Mouse (Mus musculus): ENCODE results near the gene Pus3. TPM values are rescaled to one million over a fixed set of nuclear protein-coding genes. Genes with fewer than 3 reads are reported as not detected.

Gene Pus3
- polyA plus RNA-seq, 1 experiment from 2014 or later, result 21.2 TPM

- Histone ChIP-seq H3K4me1 (peaks cover 19% of the 10 kb centered on the region), H3K4me3 (peak overlapping the region; percentile 74), H3K27me3 (ENCODE audit: low read depth, poor library complexity, severe bottlenecking) (peaks cover 11% of the 10 kb centered on the region; the same call in 1 of the 2 replicates), H3K27ac (peak overlapping the region; percentile 89), H3K36me3 (peaks cover 33% of the 10 kb centered on the region), H3K9me3 (replicated peaks) (no peaks in the 10 kb centered on the region)
- DNase-seq (ENCODE audit: low spot score), result peak; percentile 91
- 2% methylated on average over 31 of the region's 31 CpGs for WGBS
These were observed 855 bp downstream of the Pus3 start for GRCm38 (mm10) chr9:35559009-35559890.

DNA sequence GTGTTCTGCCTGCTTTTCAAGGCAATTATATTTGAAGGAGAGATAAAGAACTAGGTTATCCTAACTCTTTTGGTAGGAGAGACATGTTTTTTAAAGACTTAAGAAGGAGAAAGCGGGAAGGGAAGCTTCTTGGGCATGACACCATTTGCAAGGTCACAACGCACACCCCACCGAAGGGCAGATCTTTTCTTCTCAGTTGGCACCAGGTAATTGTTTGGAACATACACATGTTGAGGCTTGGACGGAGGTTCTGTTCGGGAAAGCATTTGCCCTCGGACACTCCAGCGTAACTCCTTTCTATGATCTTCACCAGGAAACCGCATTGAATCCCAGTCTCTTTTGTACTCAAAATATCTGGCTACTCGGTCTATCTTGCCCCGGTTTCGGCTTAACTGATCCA lies 2.7 kb downstream of the Pus3 start:
- H3K4me3 ChIP-seq, result no peak overlapping the region

DNA sequence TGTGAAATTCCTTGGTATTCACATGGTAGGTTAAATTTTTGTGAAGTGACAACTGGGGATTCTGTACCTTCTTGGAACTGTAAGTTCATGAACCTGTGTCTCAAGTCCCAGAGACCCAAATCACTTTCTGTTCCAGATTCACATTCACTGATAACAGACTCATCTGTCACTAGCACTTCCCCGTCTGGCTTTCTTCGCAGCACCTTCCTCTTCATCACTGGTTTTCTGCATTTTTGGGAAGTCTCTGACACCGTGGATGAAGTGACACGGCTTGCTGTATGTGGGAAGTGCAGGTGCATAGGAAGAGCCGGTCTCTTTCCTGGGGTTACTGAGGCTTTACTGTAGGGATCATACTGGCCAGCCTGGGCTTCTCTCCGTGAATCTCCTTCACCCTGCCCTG lies 3.2 kb downstream of the Pus3 start:
- no peaks in the 10 kb centered on the region for H3K9me3 ChIP-seq (replicated peaks)
- peaks cover 11% of the 10 kb centered on the region; the same call in 1 of the 2 replicates for H3K27me3 ChIP-seq (ENCODE audit: low read depth, poor library complexity, severe bottlenecking)
- H3K27ac ChIP-seq, result no peak overlapping the region
- no peak for DNase-seq (ENCODE audit: low spot score)
- H3K36me3 ChIP-seq, result peaks cover 56% of the 10 kb centered on the region
- WGBS, result 88% methylated on average over 6 of the region's 6 CpGs
- no peak overlapping the region for H3K4me3 ChIP-seq
- H3K4me1 ChIP-seq, result peaks cover 19% of the 10 kb centered on the region

More for the DNA sequence above, 2.7 kb downstream of the Pus3 start:
- Histone ChIP-seq H3K27ac (no peak overlapping the region), H3K27me3 (ENCODE audit: low read depth, poor library complexity, severe bottlenecking) (peaks cover 11% of the 10 kb centered on the region; the same call in 1 of the 2 replicates), H3K9me3 (replicated peaks) (no peaks in the 10 kb centered on the region), H3K4me1 (peaks cover 19% of the 10 kb centered on the region), H3K36me3 (peaks cover 51% of the 10 kb centered on the region)
- DNase-seq (ENCODE audit: low spot score), result no peak
- WGBS, result 94% methylated on average over 11 of the region's 11 CpGs

DNA sequence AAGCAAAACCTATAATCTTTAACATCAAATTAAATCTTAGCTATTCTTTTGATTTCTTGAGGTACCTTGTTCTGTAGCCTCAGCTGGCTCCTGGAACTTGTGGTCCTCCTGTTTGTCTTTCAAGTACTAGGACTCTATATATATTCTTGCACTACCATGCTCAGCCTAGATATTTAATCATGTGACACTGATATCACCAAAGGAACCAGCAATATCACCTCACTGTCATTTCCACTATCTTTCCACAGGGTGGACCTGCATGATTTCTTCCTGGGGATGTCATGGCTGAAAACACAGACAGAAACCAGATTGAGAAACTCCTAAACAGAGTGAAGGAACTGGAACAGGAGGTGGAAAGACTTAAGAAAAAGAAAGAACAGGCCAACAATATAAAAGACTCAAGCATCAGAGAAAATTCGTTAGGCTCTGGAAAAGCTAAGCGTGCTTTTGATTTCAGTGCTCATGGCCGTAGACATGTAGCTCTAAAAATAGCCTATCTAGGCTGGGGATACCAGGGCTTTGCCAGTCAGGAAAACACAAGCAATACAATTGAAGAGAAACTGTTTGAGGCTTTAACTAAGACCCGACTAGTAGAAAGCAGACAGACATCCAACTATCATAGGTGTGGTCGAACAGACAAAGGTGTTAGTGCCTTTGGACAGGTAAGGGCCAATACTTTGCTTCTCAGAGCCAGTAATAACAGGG lies 6.3 kb downstream of the Pus3 start:
- 97% methylated on average over 5 of the region's 5 CpGs for WGBS
- H3K27ac ChIP-seq, result no peak overlapping the region
- no peaks in the 10 kb centered on the region for H3K9me3 ChIP-seq (replicated peaks)
- no peaks in the 10 kb centered on the region for H3K27me3 ChIP-seq (ENCODE audit: low read depth, poor library complexity, severe bottlenecking)
- H3K4me3 ChIP-seq, result no peak overlapping the region
- peaks cover 75% of the 10 kb centered on the region for H3K36me3 ChIP-seq
- H3K4me1 ChIP-seq, result peaks cover 10% of the 10 kb centered on the region; the same call in 1 of the 2 replicates
- no peak for DNase-seq (ENCODE audit: low spot score)

DNA sequence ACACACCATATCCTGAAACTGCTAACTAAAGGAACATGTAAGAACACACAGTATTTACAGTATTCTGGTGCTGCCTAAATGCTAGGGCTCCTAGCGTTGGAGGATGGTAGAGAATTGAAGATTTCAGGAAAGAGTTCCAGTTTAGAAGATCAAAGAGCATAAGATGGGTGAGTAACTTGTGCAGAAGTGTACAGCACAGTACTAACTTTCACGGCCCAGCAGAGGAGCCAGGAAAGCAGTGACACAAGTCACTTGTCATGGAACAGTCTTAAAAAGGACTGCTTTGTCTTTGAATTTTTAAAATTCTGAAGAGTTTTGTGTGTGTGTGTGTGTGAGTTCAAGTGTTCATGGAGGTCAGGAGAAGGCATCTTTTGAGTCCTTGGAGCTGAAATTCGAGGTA lies 9.6 kb downstream of the Pus3 start:
- H3K4me1 ChIP-seq, result peaks cover 5% of the 10 kb centered on the region; the same call in 1 of the 2 replicates
- H3K27ac ChIP-seq, result no peak overlapping the region
- peaks cover 54% of the 10 kb centered on the region for H3K36me3 ChIP-seq
- H3K27me3 ChIP-seq (ENCODE audit: low read depth, poor library complexity, severe bottlenecking), result no peaks in the 10 kb centered on the region
- WGBS, result 88% methylated on average over 3 of the region's 3 CpGs
- no peak for DNase-seq (ENCODE audit: low spot score)
- no peak overlapping the region for H3K4me3 ChIP-seq
- H3K9me3 ChIP-seq (replicated peaks), result no peaks in the 10 kb centered on the region

- Histone ChIP-seq H3K27ac (peak within 1 kb of the TSS; percentile 94), H3K9me3 (replicated peaks) (no peaks in the 10 kb centered on the region), H3K27me3 (ENCODE audit: low read depth, poor library complexity, severe bottlenecking) (peaks cover 16% of the 10 kb centered on the region), H3K4me1 (peaks cover 11% of the 10 kb centered on the region), H3K4me3 (peak within 1 kb of the TSS; percentile 83), H3K36me3 (peaks cover 36% of the 10 kb centered on the region)
- WGBS, result under 1% methylated on average over 86 of the region's 86 CpGs
- DNase-seq (ENCODE audit: low spot score), result peak; percentile 90
These were observed 11.5 kb downstream of the Pus3 start, which contains the start of the genes Pate2 and Hyls1 for GRCm38 (mm10) chr9:35569571-35570534. Gene Pate2, plus strand, starts transcription at chr9:35570284. Gene Hyls1, minus strand, starts transcription at chr9:35570398.

DNA sequence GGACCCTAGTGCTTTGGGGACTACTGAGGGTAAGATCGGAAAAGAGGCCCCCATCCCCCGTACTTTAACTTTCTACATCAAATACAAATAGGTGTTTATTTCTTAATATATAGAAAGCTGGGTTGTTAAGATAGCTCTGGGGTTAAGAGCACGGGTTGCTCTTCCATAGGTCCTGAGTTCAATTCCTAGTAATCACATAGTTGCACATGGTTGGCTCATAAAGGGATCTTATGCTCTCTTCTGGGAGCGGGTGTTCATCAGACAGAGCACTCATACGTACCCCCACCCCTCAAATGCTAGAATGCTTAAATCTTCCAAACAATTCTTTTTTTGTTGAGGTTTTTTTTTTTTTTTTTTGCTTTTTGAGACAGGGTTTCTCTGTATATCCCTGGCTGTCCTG lies 12.3 kb downstream of the Pus3 start:
- Histone ChIP-seq H3K4me3 (peak overlapping the region; percentile 83), H3K27ac (peak overlapping the region; percentile 94), H3K9me3 (replicated peaks) (no peaks in the 10 kb centered on the region), H3K4me1 (peaks cover 11% of the 10 kb centered on the region), H3K36me3 (peaks cover 28% of the 10 kb centered on the region), H3K27me3 (ENCODE audit: low read depth, poor library complexity, severe bottlenecking) (peaks cover 24% of the 10 kb centered on the region)
- WGBS, result 14% methylated on average over 5 of the region's 5 CpGs
- DNase-seq (ENCODE audit: low spot score), result no peak

DNA sequence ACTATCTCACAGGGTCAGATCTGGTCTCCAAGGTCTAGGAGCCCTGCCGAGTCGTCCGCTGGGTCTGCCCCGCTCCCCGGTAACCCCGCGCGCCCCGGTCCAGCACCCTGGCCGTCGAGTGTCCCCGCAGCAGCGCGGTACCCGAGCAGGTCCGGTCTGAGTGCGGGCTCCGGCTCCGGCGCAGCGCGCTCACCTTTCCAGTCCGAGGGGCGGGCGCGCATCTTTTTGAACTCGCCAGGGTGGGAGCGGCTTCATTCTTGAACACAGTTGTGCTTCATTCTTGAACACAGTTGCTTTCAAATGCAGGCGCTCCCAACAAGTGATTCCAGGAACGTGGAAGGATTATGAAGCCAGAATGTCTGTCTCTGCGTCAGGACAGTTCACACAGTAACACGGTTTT lies 16.0 kb downstream of the Pus3 start:
- WGBS, result 4% methylated on average over 32 of the region's 32 CpGs
- DNase-seq (ENCODE audit: low spot score), result peak; percentile 45
- Histone ChIP-seq H3K9me3 (replicated peaks) (no peaks in the 10 kb centered on the region), H3K4me3 (peak overlapping the region; percentile 42), H3K27me3 (ENCODE audit: low read depth, poor library complexity, severe bottlenecking) (peaks cover 34% of the 10 kb centered on the region), H3K36me3 (no peaks in the 10 kb centered on the region), H3K27ac (no peak overlapping the region), H3K4me1 (peaks cover 6% of the 10 kb centered on the region)

DNA sequence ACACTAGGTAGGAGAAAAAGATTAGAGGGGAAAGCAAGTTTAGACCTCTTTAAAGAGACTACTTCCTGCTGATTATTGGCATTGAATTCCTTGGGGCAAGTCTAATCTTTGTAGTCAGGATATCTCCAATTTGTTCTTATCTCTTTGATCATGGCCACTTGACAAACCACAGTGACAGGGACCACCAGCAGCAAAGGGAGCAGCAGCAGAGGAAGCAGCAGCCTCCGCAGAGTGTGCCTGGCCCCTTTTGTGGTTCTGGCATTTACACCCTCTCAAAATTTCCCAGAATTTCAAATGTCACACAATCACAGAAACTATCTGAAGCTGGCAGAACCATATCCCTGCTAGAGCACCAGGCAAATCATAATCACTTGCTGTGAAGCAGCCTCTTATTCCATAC lies 29.3 kb downstream of the Pus3 start:
- Histone ChIP-seq H3K4me1 (no peaks in the 10 kb centered on the region), H3K9me3 (replicated peaks) (no peaks in the 10 kb centered on the region), H3K27ac (no peak overlapping the region), H3K27me3 (ENCODE audit: low read depth, poor library complexity, severe bottlenecking) (no peaks in the 10 kb centered on the region), H3K36me3 (no peaks in the 10 kb centered on the region), H3K4me3 (no peak overlapping the region)
- DNase-seq (ENCODE audit: low spot score), result no peak
- 31% methylated on average over 1 of the region's 1 CpGs for WGBS

DNA sequence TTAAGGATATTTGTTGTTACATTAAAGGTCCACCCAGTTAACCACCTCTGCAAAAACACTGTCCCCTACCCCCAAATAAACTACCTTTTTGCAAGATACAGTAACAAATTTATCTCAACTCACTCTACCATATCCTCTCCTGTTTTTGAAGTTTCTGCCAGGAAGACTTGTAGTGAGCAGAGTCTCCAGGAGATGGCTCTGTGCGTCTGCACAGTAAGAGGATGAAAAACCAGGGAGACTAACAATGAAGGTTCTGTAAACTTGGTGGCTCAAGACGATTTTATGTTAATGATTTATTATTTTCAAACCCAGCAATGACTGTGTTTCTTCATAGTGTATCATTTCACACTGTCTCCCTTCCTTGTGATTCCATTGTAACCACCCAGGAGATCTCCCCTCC lies 34.5 kb downstream of the Pus3 start:
- H3K4me1 ChIP-seq, result no peaks in the 10 kb centered on the region
- no peak overlapping the region for H3K4me3 ChIP-seq
- DNase-seq (ENCODE audit: low spot score), result no peak
- no peak overlapping the region for H3K27ac ChIP-seq
- no peaks in the 10 kb centered on the region for H3K36me3 ChIP-seq
- H3K27me3 ChIP-seq (ENCODE audit: low read depth, poor library complexity, severe bottlenecking), result no peaks in the 10 kb centered on the region
- 15% methylated on average over 2 of the region's 2 CpGs for WGBS
- no peaks in the 10 kb centered on the region for H3K9me3 ChIP-seq (replicated peaks)

DNA sequence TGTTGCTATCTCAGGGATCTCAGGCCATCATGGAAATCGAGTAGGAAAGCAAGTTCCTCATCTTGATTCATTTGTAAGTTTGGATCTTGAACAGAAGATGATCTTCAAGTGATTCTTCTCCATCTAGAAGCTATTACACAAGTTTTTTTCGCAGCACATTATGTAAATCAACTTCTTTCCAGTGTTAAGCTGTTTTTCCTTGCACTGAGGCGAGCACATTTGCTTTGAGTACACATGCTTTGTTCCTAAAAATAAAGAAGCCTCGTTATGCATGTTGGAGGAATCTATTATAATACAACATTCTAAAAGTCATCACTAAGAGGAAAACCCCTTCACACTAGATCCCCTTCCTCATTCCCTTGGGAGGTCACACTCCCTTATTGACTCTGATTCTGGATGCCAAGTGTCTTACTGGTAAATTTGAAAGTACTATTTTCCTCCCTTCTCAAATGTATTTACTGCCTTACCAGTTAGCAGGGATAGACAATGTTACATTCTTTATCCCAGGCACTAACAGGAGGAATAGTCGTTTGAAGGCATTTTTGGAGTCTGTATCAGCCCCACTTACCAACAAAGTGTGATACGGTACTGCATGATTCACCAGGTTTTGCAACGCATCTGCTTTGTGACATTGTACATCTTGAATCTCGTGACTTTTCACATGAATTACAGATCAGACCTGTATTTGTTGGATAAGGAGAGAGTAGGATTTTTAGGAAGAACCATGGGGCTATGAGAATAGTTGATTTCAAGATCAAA lies 49.4 kb downstream of the Pus3 start:
- Histone ChIP-seq H3K4me1 (no peaks in the 10 kb centered on the region), H3K4me3 (no peak overlapping the region), H3K36me3 (no peaks in the 10 kb centered on the region), H3K9me3 (replicated peaks) (no peaks in the 10 kb centered on the region), H3K27ac (no peak overlapping the region), H3K27me3 (ENCODE audit: low read depth, poor library complexity, severe bottlenecking) (no peaks in the 10 kb centered on the region)
- 77% methylated on average over 8 of the region's 8 CpGs for WGBS
- DNase-seq (ENCODE audit: low spot score), result no peak

- Histone ChIP-seq H3K27me3 (ENCODE audit: low read depth, poor library complexity, severe bottlenecking) (no peaks in the 10 kb centered on the region), H3K36me3 (no peaks in the 10 kb centered on the region), H3K27ac (no peak within 1 kb of the TSS), H3K4me3 (no peak within 1 kb of the TSS), H3K9me3 (replicated peaks) (no peaks in the 10 kb centered on the region), H3K4me1 (no peaks in the 10 kb centered on the region)
- no peak for DNase-seq (ENCODE audit: low spot score)
- 96% methylated on average over 1 of the region's 1 CpGs for WGBS
These were observed 53.4 kb downstream of the Pus3 start, which contains the start of gene Pate4 for GRCm38 (mm10) chr9:35611841-35612240. Gene Pate4, minus strand, starts transcription at chr9:35611941.

Measured in limb, embryonic 10.5 days (tissue).